Mouse (Mus musculus): Measurements from ENCODE around the gene AI597479. TPM values are rescaled to one million over a fixed set of nuclear protein-coding genes. Genes with fewer than 3 reads are reported as not detected.

Gene AI597479
- polyA plus RNA-seq, 1 experiment from 2014 or later: 37.2 TPM

DNA sequence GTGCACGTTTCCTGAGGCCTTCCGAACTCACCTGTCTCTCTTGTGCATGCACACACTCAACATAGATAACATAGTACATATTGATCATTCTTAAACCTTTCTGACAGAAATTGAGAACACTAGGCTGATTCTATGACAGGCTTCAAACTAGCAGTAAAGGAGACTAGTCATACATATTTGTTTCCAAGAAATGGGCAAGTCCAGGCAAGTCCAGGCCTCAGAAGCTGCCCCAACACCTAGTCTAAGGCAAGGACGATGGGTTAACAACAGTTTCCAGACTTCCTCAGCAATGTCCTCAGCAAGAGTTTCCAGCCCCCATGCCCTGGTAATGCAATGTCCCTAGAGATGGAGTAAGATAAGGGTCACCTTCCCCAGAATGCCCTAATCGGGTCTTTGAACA lies 45.3 kb downstream of the AI597479 start:
- H3K9ac ChIP-seq: no peak overlapping the region
- no peak overlapping the region for H3K4me2 ChIP-seq (replicated peaks)
- no peaks in the 10 kb centered on the region for H3K9me3 ChIP-seq
- H3K27ac ChIP-seq: no peak overlapping the region
- no peak for ATAC-seq (ENCODE audit: insufficient number of reproducible peaks, insufficient read depth, low FRiP score, low TSS enrichment)
- H3K36me3 ChIP-seq: 0 out of 2 replicates have a peak, but pooled peaks cover 3% of the 10 kb centered on the region
- no peaks in the 10 kb centered on the region for H3K4me1 ChIP-seq
- no peak overlapping the region for H3K4me3 ChIP-seq
- no peaks in the 10 kb centered on the region for H3K27me3 ChIP-seq
- WGBS: 87% methylated on average over 4 of the region's 4 CpGs

GRCm38 (mm10) chr1:43144338-43144906 lies 45.9 kb downstream of the AI597479 start:
- Histone ChIP-seq H3K27me3 (no peaks in the 10 kb centered on the region), H3K9ac (no peak overlapping the region), H3K4me3 (no peak overlapping the region), H3K36me3 (0 out of 2 replicates have a peak, but pooled peaks cover 3% of the 10 kb centered on the region), H3K4me2 (replicated peaks) (no peak overlapping the region), H3K27ac (no peak overlapping the region), H3K4me1 (no peaks in the 10 kb centered on the region), H3K9me3 (no peaks in the 10 kb centered on the region)
- ATAC-seq (ENCODE audit: insufficient number of reproducible peaks, insufficient read depth, low FRiP score, low TSS enrichment): no peak
- 83% methylated on average over 8 of the region's 8 CpGs for WGBS

DNA sequence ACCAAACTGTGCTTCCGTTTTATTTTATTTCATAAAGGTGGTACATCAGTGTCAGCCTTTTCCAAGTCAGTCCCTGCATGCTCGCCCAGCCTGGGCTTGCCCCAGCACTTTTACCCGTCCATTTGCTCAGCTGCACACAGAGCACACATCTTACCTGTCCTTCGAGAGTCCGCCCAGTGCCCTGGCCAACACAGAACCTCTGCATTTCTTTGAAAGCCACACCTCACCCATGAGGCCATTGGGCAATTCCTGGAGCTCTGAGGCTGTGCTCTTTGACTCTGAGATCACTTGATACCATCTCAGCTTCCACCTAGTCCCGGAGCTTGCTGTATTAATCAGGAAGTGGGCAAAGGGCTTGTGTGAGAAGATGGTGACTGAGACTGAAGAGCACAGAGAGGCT lies 46.9 kb downstream of the AI597479 start:
- no peaks in the 10 kb centered on the region for H3K9me3 ChIP-seq
- no peak overlapping the region for H3K9ac ChIP-seq
- WGBS: 78% methylated on average over 6 of the region's 6 CpGs
- H3K4me2 ChIP-seq (replicated peaks): no peak overlapping the region
- 0 out of 2 replicates have a peak, but pooled peaks cover 3% of the 10 kb centered on the region for H3K36me3 ChIP-seq
- ATAC-seq (ENCODE audit: insufficient number of reproducible peaks, insufficient read depth, low FRiP score, low TSS enrichment): no peak
- H3K4me1 ChIP-seq: no peaks in the 10 kb centered on the region
- H3K4me3 ChIP-seq: no peak overlapping the region
- no peaks in the 10 kb centered on the region for H3K27me3 ChIP-seq
- no peak overlapping the region for H3K27ac ChIP-seq

GRCm38 (mm10) chr1:43147474-43147873 lies 49.0 kb downstream of the AI597479 start:
- Histone ChIP-seq H3K36me3 (no peaks in the 10 kb centered on the region), H3K4me3 (no peak overlapping the region), H3K9ac (no peak overlapping the region), H3K27me3 (no peaks in the 10 kb centered on the region), H3K9me3 (no peaks in the 10 kb centered on the region), H3K27ac (no peak overlapping the region), H3K4me1 (no peaks in the 10 kb centered on the region), H3K4me2 (replicated peaks) (no peak overlapping the region)
- ATAC-seq (ENCODE audit: insufficient number of reproducible peaks, insufficient read depth, low FRiP score, low TSS enrichment): no peak
- 68% methylated on average over 2 of the region's 2 CpGs for WGBS

- Histone ChIP-seq H3K9me3 (no peaks in the 10 kb centered on the region), H3K36me3 (no peaks in the 10 kb centered on the region), H3K4me1 (no peaks in the 10 kb centered on the region), H3K27me3 (no peaks in the 10 kb centered on the region), H3K4me3 (no peak overlapping the region), H3K27ac (no peak overlapping the region), H3K4me2 (replicated peaks) (no peak overlapping the region), H3K9ac (no peak overlapping the region)
- ATAC-seq (ENCODE audit: insufficient number of reproducible peaks, insufficient read depth, low FRiP score, low TSS enrichment): no peak
- 55% methylated on average over 3 of the region's 3 CpGs for WGBS
Observed at GRCm38 (mm10) chr1:43150225-43150624, 51.7 kb downstream of the AI597479 start.

- Histone ChIP-seq H3K4me2 (replicated peaks) (no peak overlapping the region), H3K9ac (no peak overlapping the region), H3K4me3 (no peak overlapping the region), H3K27ac (no peak overlapping the region), H3K4me1 (no peaks in the 10 kb centered on the region), H3K27me3 (no peaks in the 10 kb centered on the region), H3K36me3 (no peaks in the 10 kb centered on the region), H3K9me3 (no peaks in the 10 kb centered on the region)
- ATAC-seq (ENCODE audit: insufficient number of reproducible peaks, insufficient read depth, low FRiP score, low TSS enrichment): no peak
- 83% methylated on average over 4 of the region's 4 CpGs for WGBS
Observed at GRCm38 (mm10) chr1:43152626-43153025, 54.1 kb downstream of the AI597479 start.

GRCm38 (mm10) chr1:43153538-43153937 lies 55.0 kb downstream of the AI597479 start:
- 88% methylated on average over 5 of the region's 5 CpGs for WGBS
- no peaks in the 10 kb centered on the region for H3K4me1 ChIP-seq
- no peak overlapping the region for H3K4me3 ChIP-seq
- H3K27me3 ChIP-seq: no peaks in the 10 kb centered on the region
- no peaks in the 10 kb centered on the region for H3K36me3 ChIP-seq
- no peak for ATAC-seq (ENCODE audit: insufficient number of reproducible peaks, insufficient read depth, low FRiP score, low TSS enrichment)
- H3K9me3 ChIP-seq: no peaks in the 10 kb centered on the region
- H3K9ac ChIP-seq: no peak overlapping the region
- no peak overlapping the region for H3K27ac ChIP-seq
- no peak overlapping the region for H3K4me2 ChIP-seq (replicated peaks)

DNA sequence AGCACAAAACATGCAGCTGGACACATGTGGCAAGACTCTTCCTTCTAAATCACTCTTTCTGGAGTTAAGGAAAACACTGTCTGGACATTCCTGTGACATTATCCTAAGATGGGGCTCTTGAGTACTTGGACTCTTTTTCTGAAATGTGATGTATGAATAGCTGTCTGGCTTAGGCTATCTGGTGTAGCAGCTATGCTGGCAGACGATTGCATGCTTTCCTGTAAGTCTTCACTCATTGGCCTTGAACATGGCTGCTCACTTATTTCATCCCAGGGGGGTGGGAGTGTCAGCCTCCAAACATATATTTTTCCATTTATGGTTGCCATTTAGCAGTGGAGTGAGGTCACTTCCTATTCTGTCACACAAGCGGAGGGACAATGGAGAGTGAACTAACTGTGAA lies 56.0 kb downstream of the AI597479 start:
- 67% methylated on average over 2 of the region's 2 CpGs for WGBS
- no peak overlapping the region for H3K4me2 ChIP-seq (replicated peaks)
- H3K27ac ChIP-seq: no peak overlapping the region
- H3K9me3 ChIP-seq: no peaks in the 10 kb centered on the region
- H3K9ac ChIP-seq: no peak overlapping the region
- ATAC-seq (ENCODE audit: insufficient number of reproducible peaks, insufficient read depth, low FRiP score, low TSS enrichment): no peak
- no peak overlapping the region for H3K4me3 ChIP-seq
- H3K4me1 ChIP-seq: no peaks in the 10 kb centered on the region
- no peaks in the 10 kb centered on the region for H3K36me3 ChIP-seq
- H3K27me3 ChIP-seq: no peaks in the 10 kb centered on the region

- H3K4me3 ChIP-seq: no peak overlapping the region
- no peak overlapping the region for H3K4me2 ChIP-seq (replicated peaks)
- no peak for ATAC-seq (ENCODE audit: insufficient number of reproducible peaks, insufficient read depth, low FRiP score, low TSS enrichment)
- H3K4me1 ChIP-seq: peaks cover under 1% of the 10 kb centered on the region; the same call in 1 of the 2 replicates
- 76% methylated on average over 2 of the region's 2 CpGs for WGBS
- no peak overlapping the region for H3K27ac ChIP-seq
- no peaks in the 10 kb centered on the region for H3K36me3 ChIP-seq
- H3K9ac ChIP-seq: no peak overlapping the region
- H3K9me3 ChIP-seq: no peaks in the 10 kb centered on the region
- H3K27me3 ChIP-seq: no peaks in the 10 kb centered on the region
Observed at GRCm38 (mm10) chr1:43157907-43158306, 59.4 kb downstream of the AI597479 start.

GRCm38 (mm10) chr1:43159429-43159828 lies 60.9 kb downstream of the AI597479 start:
- Histone ChIP-seq H3K27ac (no peak overlapping the region), H3K9ac (no peak overlapping the region), H3K4me2 (replicated peaks) (no peak overlapping the region), H3K4me1 (peaks cover 4% of the 10 kb centered on the region; the same call in 1 of the 2 replicates), H3K4me3 (no peak overlapping the region), H3K9me3 (no peaks in the 10 kb centered on the region), H3K36me3 (no peaks in the 10 kb centered on the region), H3K27me3 (no peaks in the 10 kb centered on the region)
- no peak for ATAC-seq (ENCODE audit: insufficient number of reproducible peaks, insufficient read depth, low FRiP score, low TSS enrichment)
- 60% methylated on average over 4 of the region's 4 CpGs for WGBS

DNA sequence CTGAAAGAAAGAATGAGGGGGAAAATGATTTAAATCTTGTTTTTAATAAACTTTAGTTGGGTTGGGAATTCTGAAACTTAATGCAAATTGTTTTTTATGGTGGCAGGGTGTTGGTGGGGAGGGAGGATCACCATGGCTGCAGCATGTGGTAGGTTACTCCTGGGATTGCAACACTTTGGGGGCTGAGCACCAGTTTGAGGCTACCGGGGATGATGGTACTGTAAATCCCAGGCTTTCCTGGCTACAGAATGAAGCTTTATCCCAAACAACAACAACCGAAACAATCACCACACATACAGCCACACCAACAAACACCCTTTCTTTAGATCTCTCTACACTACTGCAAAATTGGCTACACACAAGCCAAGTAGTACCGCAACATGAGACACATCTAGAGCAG lies 63.9 kb downstream of the AI597479 start:
- H3K27me3 ChIP-seq: no peaks in the 10 kb centered on the region
- H3K4me1 ChIP-seq: peaks cover 4% of the 10 kb centered on the region; the same call in 1 of the 2 replicates
- ATAC-seq (ENCODE audit: insufficient number of reproducible peaks, insufficient read depth, low FRiP score, low TSS enrichment): no peak
- H3K27ac ChIP-seq: no peak overlapping the region
- no peaks in the 10 kb centered on the region for H3K36me3 ChIP-seq
- H3K4me3 ChIP-seq: no peak overlapping the region
- peak overlapping the region; percentile 87; the same call in 1 of the 2 replicates for H3K4me2 ChIP-seq (replicated peaks)
- WGBS: 89% methylated on average over 3 of the region's 3 CpGs
- no peak overlapping the region for H3K9ac ChIP-seq
- no peaks in the 10 kb centered on the region for H3K9me3 ChIP-seq

DNA sequence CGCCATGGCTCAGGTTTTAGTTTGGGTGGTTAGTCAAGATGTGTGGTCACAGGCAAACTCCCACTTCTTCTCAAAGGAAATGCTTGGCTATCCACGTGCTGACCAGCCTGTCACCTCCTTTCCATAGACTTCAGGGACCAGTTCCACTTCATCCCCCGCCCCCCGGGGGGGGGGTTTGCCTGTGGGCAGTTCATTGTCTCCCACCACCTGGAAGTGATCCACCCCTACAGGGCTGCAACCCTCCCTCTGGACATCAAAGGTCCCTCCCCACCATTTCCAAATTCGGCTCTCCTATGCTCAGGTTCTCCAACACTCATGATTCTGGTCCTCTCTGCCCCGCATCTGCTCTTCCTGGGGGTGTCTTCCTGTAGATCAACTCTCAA lies 64.6 kb downstream of the AI597479 start:
- ATAC-seq (ENCODE audit: insufficient number of reproducible peaks, insufficient read depth, low FRiP score, low TSS enrichment): 0 out of 2 replicates have a peak, but pooled peaks have one; percentile 7
- H3K9ac ChIP-seq: peak overlapping the region; percentile 64
- peak overlapping the region; percentile 87 for H3K4me2 ChIP-seq (replicated peaks)
- H3K36me3 ChIP-seq: no peaks in the 10 kb centered on the region
- H3K4me3 ChIP-seq: peak overlapping the region; percentile 72
- no peaks in the 10 kb centered on the region for H3K9me3 ChIP-seq
- WGBS: 2% methylated on average over 6 of the region's 6 CpGs
- 0 out of 2 replicates have a peak overlapping the region, but pooled peaks have one; percentile 46 for H3K27ac ChIP-seq
- peaks cover 4% of the 10 kb centered on the region; the same call in 1 of the 2 replicates for H3K4me1 ChIP-seq
- no peaks in the 10 kb centered on the region for H3K27me3 ChIP-seq

Data from embryonic facial prominence, embryonic 12.5 days (tissue).